Mouse (Mus musculus): ENCODE measurements around the gene Ifna14. TPM values are rescaled to one million over a fixed set of nuclear protein-coding genes. Genes with fewer than 3 reads are reported as not detected.
"Not testable (repeated sequence)": the region's sequence is repeated elsewhere in the genome, so short reads cannot be mapped to it uniquely, and the experiment has no call there.

The Ifna14 gene
- not detected for total RNA-seq (2021)

- intact Hi-C loops (cut with DNase I) = no loop called here
- no peak for DNase-seq
These were observed at the start of gene Ifna14 for GRCm38 (mm10) chr4:88571698-88572097. Gene Ifna14 (minus strand): TSS chr4:88571798.

GRCm38 (mm10) chr4:88603276-88603675, 31.7 kb upstream of the Ifna14 start, which contains the start of gene Ifna12:
Gene Ifna12 (minus strand): TSS chr4:88603376.
- intact Hi-C loops (cut with DNase I) = no loop called here
- no peak for DNase-seq

- intact Hi-C loops (cut with DNase I) = no loop called here
- DNase-seq = no peak
These were observed 20.7 kb upstream of the Ifna14 start, which contains the start of gene Ifna9 for GRCm38 (mm10) chr4:88592285-88592684. Gene Ifna9 (minus strand): TSS chr4:88592385.

- intact Hi-C loops (cut with DNase I) = no loop called here
- DNase-seq = no peak
These were observed 9.8 kb downstream of the Ifna14 start for GRCm38 (mm10) chr4:88561791-88562190.

- intact Hi-C loops (cut with DNase I); DNase-seq: not testable (repeated sequence)
These were observed 13.5 kb downstream of the Ifna14 start, which contains the start of gene Ifna15 for GRCm38 (mm10) chr4:88558145-88558544. Gene Ifna15 (minus strand): TSS chr4:88558245.

GRCm38 (mm10) chr4:88550161-88550945, 21.2 kb downstream of the Ifna14 start:
- intact Hi-C loops (cut with DNase I) = loop anchor here (2.0 kb wide), 1 partner anchor 90 kb away; no protein-coding TSS in a partner anchor
- peak; percentile 75 to 84 for DNase-seq

GRCm38 (mm10) chr4:88547986-88548385, 23.6 kb downstream of the Ifna14 start:
- intact Hi-C loops (cut with DNase I) = no loop called here
- no peak for DNase-seq

GRCm38 (mm10) chr4:88543649-88544234, 27.9 kb downstream of the Ifna14 start:
- DNase-seq = peak; percentile 51 to 71
- intact Hi-C loops (cut with DNase I) = loop anchor here (1.0 to 5.0 kb wide), 6 partner anchors 20 to 1175 kb away; no protein-coding TSS in a partner anchor

- peak; percentile 46 to 55 for DNase-seq
- intact Hi-C loops (cut with DNase I) = no loop called here
These were observed 34.3 kb downstream of the Ifna14 start for GRCm38 (mm10) chr4:88537328-88537727.

GRCm38 (mm10) chr4:88536640-88537039, 35.0 kb downstream of the Ifna14 start:
- intact Hi-C loops (cut with DNase I) = no loop called here
- peak; percentile 40 to 54 for DNase-seq

GRCm38 (mm10) chr4:88535742-88536141, 35.9 kb downstream of the Ifna14 start:
- peak; percentile 15 to 22 for DNase-seq
- intact Hi-C loops (cut with DNase I) = no loop called here

GRCm38 (mm10) chr4:88534903-88535302, 36.7 kb downstream of the Ifna14 start:
- intact Hi-C loops (cut with DNase I) = no loop called here
- no peak for DNase-seq

- intact Hi-C loops (cut with DNase I) = no loop called here
- DNase-seq = no peak
These were observed 38.1 kb downstream of the Ifna14 start for GRCm38 (mm10) chr4:88533499-88533898.

GRCm38 (mm10) chr4:88530892-88531291, 40.7 kb downstream of the Ifna14 start:
- no peak for DNase-seq
- intact Hi-C loops (cut with DNase I) = no loop called here

GRCm38 (mm10) chr4:88530271-88530670, 41.3 kb downstream of the Ifna14 start:
- DNase-seq = no peak

GRCm38 (mm10) chr4:88526379-88527049, 45.1 kb downstream of the Ifna14 start:
- intact Hi-C loops (cut with DNase I) = no loop called here

More at GRCm38 (mm10) chr4:88530271-88530670, 41.3 kb downstream of the Ifna14 start:
- intact Hi-C loops (cut with DNase I) = no loop called here

GRCm38 (mm10) chr4:88525393-88525792, 46.2 kb downstream of the Ifna14 start:
- intact Hi-C loops (cut with DNase I) = no loop called here
- DNase-seq = no peak

More at GRCm38 (mm10) chr4:88526379-88527049, 45.1 kb downstream of the Ifna14 start:
- no peak for DNase-seq

- DNase-seq = peak; percentile 23 to 55
These were observed 48.4 kb downstream of the Ifna14 start for GRCm38 (mm10) chr4:88523241-88523640.

GRCm38 (mm10) chr4:88522674-88523073, 48.9 kb downstream of the Ifna14 start, which contains the start of gene Ifnb1:
Gene Ifnb1 (minus strand): TSS chr4:88522774.
- intact Hi-C loops (cut with DNase I) = loop anchor here (1.0 kb wide), 1 partner anchor 22 kb away; no protein-coding TSS in a partner anchor
- DNase-seq = no peak

More at GRCm38 (mm10) chr4:88523241-88523640, 48.4 kb downstream of the Ifna14 start:
- intact Hi-C loops (cut with DNase I) = loop anchor here (1.0 kb wide), 1 partner anchor 21 kb away; no protein-coding TSS in a partner anchor

Measured in heart, postnatal 10 days (tissue).